Mouse (Mus musculus) adrenal gland, postnatal 4 days (tissue): ENCODE data around the gene Mrpl42. TPM values are rescaled to one million over a fixed set of nuclear protein-coding genes. Genes with fewer than 3 reads are reported as not detected.

Experiments
- DNase-seq, 2 experiments: peaks; one replicate each; pipeline ENCODE4 v3.0.0; 2021 to 2022; ENCODE audit warnings: low spot score in 2 of 2, mixed read lengths in 2 of 2
- total RNA-seq, 2 experiments: library from RNA; stranded (reverse); gene quantifications; 2 replicates each; pipeline ENCODE4 v1.2.3; 2021

Mrpl42 gene
- total RNA-seq, 2 experiments from 2014 or later = 99.7 to 102 TPM

GRCm38 (mm10) chr10:95517656-95518055 lies 15.9 kb upstream of the Mrpl42 start:
- no peak for DNase-seq

GRCm38 (mm10) chr10:95515293-95515931 lies 13.7 kb upstream of the Mrpl42 start:
- peak; percentile 10 to 24 for DNase-seq

- peak; percentile 89 to 97 for DNase-seq
These were observed 13.0 kb upstream of the Mrpl42 start, which contains the start of gene Ube2n for GRCm38 (mm10) chr10:95514656-95515292. TSS of gene Ube2n (plus strand) at chr10:95515145.

GRCm38 (mm10) chr10:95513768-95514556 lies 12.2 kb upstream of the Mrpl42 start:
- no peak for DNase-seq

GRCm38 (mm10) chr10:95512635-95513034 lies 10.9 kb upstream of the Mrpl42 start:
- DNase-seq = no peak

GRCm38 (mm10) chr10:95509263-95509662 lies 7.5 kb upstream of the Mrpl42 start:
- DNase-seq = no peak

GRCm38 (mm10) chr10:95508793-95509192 lies 7.1 kb upstream of the Mrpl42 start:
- no peak for DNase-seq

- no peak for DNase-seq
These were observed 6.4 kb upstream of the Mrpl42 start for GRCm38 (mm10) chr10:95508126-95508525.

GRCm38 (mm10) chr10:95504341-95504740 lies 2.6 kb upstream of the Mrpl42 start:
- no peak for DNase-seq

GRCm38 (mm10) chr10:95503443-95504235 lies 1.9 kb upstream of the Mrpl42 start:
- no peak for DNase-seq

GRCm38 (mm10) chr10:95501033-95501432 lies 707 bp downstream of the Mrpl42 start:
- no peak for DNase-seq

GRCm38 (mm10) chr10:95494268-95494667 lies 7.5 kb downstream of the Mrpl42 start:
- no peak for DNase-seq

- DNase-seq = no peak
These were observed 12.1 kb downstream of the Mrpl42 start for GRCm38 (mm10) chr10:95489653-95490052.

- DNase-seq = no peak
These were observed 24.2 kb downstream of the Mrpl42 start for GRCm38 (mm10) chr10:95477516-95477915.

GRCm38 (mm10) chr10:95475923-95476322 lies 25.8 kb downstream of the Mrpl42 start:
- peak; percentile 54 to 64 for DNase-seq

- no peak for DNase-seq
These were observed 29.7 kb downstream of the Mrpl42 start for GRCm38 (mm10) chr10:95471889-95472547.

- no peak for DNase-seq
These were observed 30.6 kb downstream of the Mrpl42 start for GRCm38 (mm10) chr10:95471186-95471585.

GRCm38 (mm10) chr10:95468894-95469293 lies 32.8 kb downstream of the Mrpl42 start:
- no peak for DNase-seq

GRCm38 (mm10) chr10:95465485-95465896 lies 36.2 kb downstream of the Mrpl42 start:
- DNase-seq = no peak

- DNase-seq = no peak
These were observed 37.2 kb downstream of the Mrpl42 start for GRCm38 (mm10) chr10:95464527-95464926.

- DNase-seq = no peak
These were observed 39.5 kb downstream of the Mrpl42 start for GRCm38 (mm10) chr10:95462231-95462630.
